In the genomic region with DNA sequence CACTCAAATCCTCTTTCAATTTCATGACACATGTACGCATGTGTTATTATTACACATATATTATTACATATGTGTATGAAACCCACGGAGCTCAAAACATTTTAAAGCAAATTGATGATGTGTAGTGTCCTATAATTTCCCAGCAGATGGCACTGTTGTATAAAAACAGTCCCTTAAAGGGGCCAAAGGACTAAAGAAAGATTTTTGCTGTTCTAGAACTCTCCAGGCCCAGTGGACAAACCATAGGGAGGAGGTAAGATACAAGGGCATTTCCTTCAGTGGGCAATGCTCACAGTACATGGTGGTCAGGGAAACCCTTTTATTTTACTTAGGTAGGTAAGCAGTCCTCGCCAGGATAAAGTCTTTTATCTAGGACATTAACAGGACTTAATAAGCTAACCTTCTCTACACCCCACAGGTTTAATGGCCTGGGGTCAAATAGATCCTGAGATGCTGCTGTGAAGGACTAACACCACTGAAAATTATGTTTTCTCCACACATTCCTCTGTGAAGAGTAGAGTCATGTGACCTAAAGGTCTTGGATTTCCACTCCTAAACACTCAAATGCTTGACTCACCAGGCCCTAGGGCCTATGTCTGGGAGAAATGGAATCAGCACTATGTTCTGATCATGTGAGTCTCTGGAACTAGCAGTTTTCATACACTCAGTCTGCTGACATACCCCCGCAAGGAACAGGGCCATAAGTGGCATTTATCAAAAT, we compare ENCODE assay signal across 8 mouse cellular contexts. TPM values are rescaled to one million over a fixed set of nuclear protein-coding genes. Genes with fewer than 3 reads are reported as not detected.
DNase-seq lines count a peak whose midpoint lies in the region; ATAC-seq and TF ChIP-seq lines count a peak whose summit lies in the region.
"Had no signal": no experiment of that assay in that cellular context is flagged by ENCODE, and none has a peak within 500 bp of the region (broad histone marks: within the 10 kb centered on the region; RNA-seq: fewer than 3 reads in every experiment).

No protein-coding gene starts in this region.

- no peak overlapping the region for H3K27ac ChIP-seq in liver, adult 2 months (replicated peaks; ENCODE audit: insufficient read depth, low read depth, low read length)
- no peak overlapping the region for H3K27ac ChIP-seq in liver, embryonic 12.5 days
- no peak overlapping the region for H3K27ac ChIP-seq in hindbrain, embryonic 13.5 days
- no peak overlapping the region for H3K27ac ChIP-seq in midbrain, postnatal 0 days (ENCODE audit: low read depth, low read length)
- H3K27ac ChIP-seq: embryonic facial prominence, embryonic 13.5 days had no signal

- ATAC-seq in liver, embryonic 12.5 days = no peak
- ATAC-seq in hindbrain, embryonic 13.5 days (ENCODE audit: low FRiP score) = peak; percentile 54; the same call in 1 of the 2 replicates
- peak; percentile 41; the same call in 1 of the 2 replicates for ATAC-seq in midbrain, postnatal 0 days (ENCODE audit: low FRiP score)

- H3K4me1 ChIP-seq in liver, adult 2 months (ENCODE audit: control insufficient read depth, insufficient read depth, low read length) = no peaks in the 10 kb centered on the region
- H3K4me1 ChIP-seq in liver, embryonic 12.5 days = no peaks in the 10 kb centered on the region
- no peaks in the 10 kb centered on the region for H3K4me1 ChIP-seq in hindbrain, embryonic 13.5 days (replicated peaks)
- no peaks in the 10 kb centered on the region for H3K4me1 ChIP-seq in midbrain, postnatal 0 days (ENCODE audit: insufficient read depth, low read length)
- H3K4me1 ChIP-seq: embryonic facial prominence, embryonic 13.5 days had no signal

- DNase-seq in liver, adult 2 months (ENCODE audit: extremely low read depth, low read depth, low spot score) = peak; percentile 33
- DNase-seq in T-cell, adult 2 months (ENCODE audit: low spot score) = peak; percentile 6
- peak; percentile 79 for DNase-seq in midbrain, postnatal 0 days (ENCODE audit: low spot score)
- DNase-seq in urinary bladder, adult 18-20 months (ENCODE audit: low spot score in 2 of 2) = no peak
- no peak for DNase-seq in right cerebral cortex, postnatal 25 days

- peak; percentile 44 for TF ChIP-seq CTCF in liver, adult 2 months (IDR thresholded peaks at IDR 0.05; ENCODE audit: low read depth, low read length)
- TF ChIP-seq CTCF in midbrain, postnatal 0 days (IDR thresholded peaks at IDR 0.05) = peak; percentile 85

- TF ChIP-seq POLR2A in liver, adult 2 months (IDR thresholded peaks at IDR 0.05; ENCODE audit: extremely low read depth, insufficient read depth, low read length) = no peak

- H3K79me2 ChIP-seq in liver, adult 2 months (ENCODE audit: control insufficient read depth, insufficient read depth, low read length) = no peaks in the 10 kb centered on the region

- H3K4me3 ChIP-seq in liver, adult 2 months (ENCODE audit: insufficient read depth, low read depth, low read length) = no peak overlapping the region
- H3K4me3 ChIP-seq in liver, embryonic 12.5 days = no peak overlapping the region
- no peak overlapping the region for H3K4me3 ChIP-seq in hindbrain, embryonic 13.5 days
- H3K4me3 ChIP-seq in midbrain, postnatal 0 days (ENCODE audit: low read depth, low read length) = no peak overlapping the region
- H3K4me3 ChIP-seq: embryonic facial prominence, embryonic 13.5 days had no signal

- no peaks in the 10 kb centered on the region for H3K36me3 ChIP-seq in liver, adult 2 months (ENCODE audit: control insufficient read depth, insufficient read depth, low read length)
- no peaks in the 10 kb centered on the region for H3K36me3 ChIP-seq in liver, embryonic 12.5 days
- H3K36me3 ChIP-seq in hindbrain, embryonic 13.5 days = no peaks in the 10 kb centered on the region
- H3K36me3 ChIP-seq in midbrain, postnatal 0 days (ENCODE audit: insufficient read depth, low read length) = no peaks in the 10 kb centered on the region
- H3K36me3 ChIP-seq: embryonic facial prominence, embryonic 13.5 days had no signal

- H3K9me3 ChIP-seq in liver, embryonic 12.5 days (replicated peaks) = no peaks in the 10 kb centered on the region
- H3K9me3 ChIP-seq in hindbrain, embryonic 13.5 days = no peaks in the 10 kb centered on the region
- H3K9me3 ChIP-seq in midbrain, postnatal 0 days (ENCODE audit: low read length) = no peaks in the 10 kb centered on the region
- H3K9me3 ChIP-seq: embryonic facial prominence, embryonic 13.5 days had no signal

- no peak overlapping the region for H3K4me2 ChIP-seq in liver, embryonic 12.5 days
- no peak overlapping the region for H3K4me2 ChIP-seq in hindbrain, embryonic 13.5 days
- no peak overlapping the region for H3K4me2 ChIP-seq in midbrain, postnatal 0 days (ENCODE audit: low read depth, low read length, poor library complexity, severe bottlenecking)
- H3K4me2 ChIP-seq: embryonic facial prominence, embryonic 13.5 days had no signal

- H3K9ac ChIP-seq in liver, adult 2 months (ENCODE audit: low read depth, low read length) = no peak overlapping the region
- H3K9ac ChIP-seq in liver, embryonic 12.5 days = no peak overlapping the region
- no peak overlapping the region for H3K9ac ChIP-seq in hindbrain, embryonic 13.5 days
- no peak overlapping the region for H3K9ac ChIP-seq in midbrain, postnatal 0 days (replicated peaks; ENCODE audit: low read length, poor library complexity, severe bottlenecking)
- H3K9ac ChIP-seq: embryonic facial prominence, embryonic 13.5 days had no signal

- no peaks in the 10 kb centered on the region for H3K27me3 ChIP-seq in liver, adult 2 months (ENCODE audit: control insufficient read depth, insufficient read depth, low read length)
- no peaks in the 10 kb centered on the region for H3K27me3 ChIP-seq in liver, embryonic 12.5 days (replicated peaks)
- H3K27me3 ChIP-seq in hindbrain, embryonic 13.5 days = peaks cover 59% of the 10 kb centered on the region
- H3K27me3 ChIP-seq in midbrain, postnatal 0 days (ENCODE audit: insufficient read depth, low read length) = peaks cover 6% of the 10 kb centered on the region; the same call in 1 of the 2 replicates

- 52% methylated on average over 4 of the region's 4 CpGs for WGBS in liver, adult 2 months
- 43% methylated on average over 4 of the region's 4 CpGs for WGBS in liver, embryonic 12.5 days (ENCODE audit: insufficient replicate concordance)
- WGBS in hindbrain, embryonic 13.5 days = 50% methylated on average over 4 of the region's 4 CpGs
- 51% methylated on average over 4 of the region's 4 CpGs for WGBS in midbrain, postnatal 0 days

RNA-seq across cellular contexts. Expression of gene Cdca7l, which starts 16.2 kb away (rescaled TPM):
- total RNA-seq in liver, adult 2 months (2014; rRNA removed) = 0.65 and 1.3 TPM in 2 replicates
- 0.10 and 0.18 TPM in 2 replicates for polyA plus RNA-seq in liver, adult 2 months (2012; rRNA removed)
- 34.8 and 35.2 TPM in 2 replicates for polyA plus RNA-seq in liver, embryonic 12.5 days (2016; fragmentation: Nextera tagmentation; extraction: Ambion mirVana)
- 4.6 and 5.8 TPM in 2 replicates for polyA plus RNA-seq in hindbrain, embryonic 13.5 days (2015; fragmentation: Nextera tagmentation; extraction: Ambion mirVana)
- total RNA-seq in midbrain, postnatal 0 days (2014; rRNA removed) = 1.3 and 2.5 TPM in 2 replicates
- 1.8 and 2.2 TPM in 2 replicates for polyA plus RNA-seq in midbrain, postnatal 0 days (2015; fragmentation: Nextera tagmentation; extraction: Ambion mirVana)

Comparison
In these comparisons a context has a peak if more than half of its experiments do, and no peak if none do; other contexts are left out.
1. DNase-seq: peak in liver, adult 2 months (single experiment), T-cell, adult 2 months (single experiment) and midbrain, postnatal 0 days (single experiment); none in urinary bladder, adult 18-20 months (0 of 2) and right cerebral cortex, postnatal 25 days (single experiment).